Mouse (Mus musculus) megakaryocyte, embryonic 14.5 days (primary cell): ENCODE results near the gene Atg2b.

Experiments used
- FLI1 ChIP-seq: IDR thresholded peaks from 2 replicates; pipeline ENCODE4 v1.6.1; 2012; ENCODE audit warnings: low read length, inconsistent platforms, mixed read lengths
- GATA1 ChIP-seq: IDR thresholded peaks from 3 replicates; pipeline ENCODE4 v1.6.1; 2012; ENCODE audit warnings: mixed read lengths, low read length, inconsistent platforms, borderline replicate concordance

GRCm38 (mm10) chr12:105599098-105599497 lies 85.9 kb downstream of the Atg2b start:
- TF ChIP-seq GATA1 (no peak), FLI1 (no peak)
